Mouse (Mus musculus): ENCODE results near the gene Ubl5. TPM values are rescaled to one million over a fixed set of nuclear protein-coding genes. Genes with fewer than 3 reads are reported as not detected.
A peak's percentile ranks its signal among the peaks of the same experiment; 100 is the strongest.

Ubl5 gene
- polyA plus RNA-seq (2015; fragmentation: Nextera tagmentation; extraction: Ambion mirVana), result 557 and 578 TPM in 2 replicates

- H3K9ac ChIP-seq (ENCODE audit: low read depth, low read length), result peak within 1 kb of the TSS; percentile 87
- no peak for TF ChIP-seq CTCF (IDR thresholded peaks at IDR 0.05; ENCODE audit: low read depth)
- peak within 1 kb of the TSS; percentile 91 for H3K27ac ChIP-seq (ENCODE audit: low read depth, low read length)
- peak within 1 kb of the TSS; percentile 97 for H3K4me2 ChIP-seq (replicated peaks; ENCODE audit: low read depth)
- no peaks in the 10 kb centered on the region for H3K9me3 ChIP-seq (ENCODE audit: control insufficient read depth)
- peaks cover 23% of the 10 kb centered on the region for H3K36me3 ChIP-seq (ENCODE audit: control insufficient read depth, insufficient read depth)
- H3K4me1 ChIP-seq (replicated peaks; ENCODE audit: control insufficient read depth, insufficient read depth, low read length), result no peaks in the 10 kb centered on the region
- WGBS, result under 1% methylated on average over 50 of the region's 51 CpGs
- peak within 1 kb of the TSS; percentile 96 for H3K4me3 ChIP-seq (ENCODE audit: low read depth, low read length)
- H3K27me3 ChIP-seq (replicated peaks; ENCODE audit: control insufficient read depth, insufficient read depth, low read length), result no peaks in the 10 kb centered on the region
- peak; percentile 74 for ATAC-seq
Measured at GRCm38 (mm10) chr9:20642101-20642895, at the start of gene Ubl5. Gene Ubl5, plus strand, starts transcription at chr9:20642878.

GRCm38 (mm10) chr9:20601270-20601669 lies 41.4 kb upstream of the Ubl5 start:
- H3K9me3 ChIP-seq (ENCODE audit: control insufficient read depth), result no peaks in the 10 kb centered on the region

GRCm38 (mm10) chr9:20606269-20606668 lies 36.4 kb upstream of the Ubl5 start:
- H3K27me3 ChIP-seq (replicated peaks; ENCODE audit: control insufficient read depth, insufficient read depth, low read length), result no peaks in the 10 kb centered on the region
- H3K36me3 ChIP-seq (ENCODE audit: control insufficient read depth, insufficient read depth), result no peaks in the 10 kb centered on the region; the same call in 1 of the 2 replicates
- ATAC-seq, result no peak
- no peaks in the 10 kb centered on the region for H3K9me3 ChIP-seq (ENCODE audit: control insufficient read depth)
- H3K4me2 ChIP-seq (replicated peaks; ENCODE audit: low read depth), result no peak overlapping the region
- no peak overlapping the region for H3K27ac ChIP-seq (ENCODE audit: low read depth, low read length)
- H3K9ac ChIP-seq (ENCODE audit: low read depth, low read length), result no peak overlapping the region
- no peaks in the 10 kb centered on the region; the same call in 1 of the 2 replicates for H3K4me1 ChIP-seq (replicated peaks; ENCODE audit: control insufficient read depth, insufficient read depth, low read length)
- 90% methylated on average over 1 of the region's 1 CpGs for WGBS
- no peak for TF ChIP-seq CTCF (IDR thresholded peaks at IDR 0.05; ENCODE audit: low read depth)
- H3K4me3 ChIP-seq (ENCODE audit: low read depth, low read length), result no peak overlapping the region

More at GRCm38 (mm10) chr9:20601270-20601669, 41.4 kb upstream of the Ubl5 start:
- WGBS, result 77% methylated on average over 6 of the region's 6 CpGs
- no peak for TF ChIP-seq CTCF (IDR thresholded peaks at IDR 0.05; ENCODE audit: low read depth)
- no peak overlapping the region for H3K4me2 ChIP-seq (replicated peaks; ENCODE audit: low read depth)
- no peaks in the 10 kb centered on the region for H3K36me3 ChIP-seq (ENCODE audit: control insufficient read depth, insufficient read depth)
- no peak overlapping the region for H3K27ac ChIP-seq (ENCODE audit: low read depth, low read length)
- no peak for ATAC-seq
- no peak overlapping the region for H3K4me3 ChIP-seq (ENCODE audit: low read depth, low read length)
- H3K4me1 ChIP-seq (replicated peaks; ENCODE audit: control insufficient read depth, insufficient read depth, low read length), result no peaks in the 10 kb centered on the region
- H3K9ac ChIP-seq (ENCODE audit: low read depth, low read length), result no peak overlapping the region
- no peaks in the 10 kb centered on the region for H3K27me3 ChIP-seq (replicated peaks; ENCODE audit: control insufficient read depth, insufficient read depth, low read length)

- peak; percentile 83 for ATAC-seq
- no peak for TF ChIP-seq CTCF (IDR thresholded peaks at IDR 0.05; ENCODE audit: low read depth)
- no peaks in the 10 kb centered on the region; the same call in 1 of the 2 replicates for H3K36me3 ChIP-seq (ENCODE audit: control insufficient read depth, insufficient read depth)
- peak overlapping the region; percentile 85 for H3K4me2 ChIP-seq (replicated peaks; ENCODE audit: low read depth)
- H3K27me3 ChIP-seq (replicated peaks; ENCODE audit: control insufficient read depth, insufficient read depth, low read length), result no peaks in the 10 kb centered on the region
- H3K9ac ChIP-seq (ENCODE audit: low read depth, low read length), result peak overlapping the region; percentile 73
- H3K27ac ChIP-seq (ENCODE audit: low read depth, low read length), result peak overlapping the region; percentile 96
- under 1% methylated on average over 57 of the region's 57 CpGs for WGBS
- H3K4me3 ChIP-seq (ENCODE audit: low read depth, low read length), result peak overlapping the region; percentile 64
- H3K9me3 ChIP-seq (ENCODE audit: control insufficient read depth), result no peaks in the 10 kb centered on the region
- no peaks in the 10 kb centered on the region; the same call in 1 of the 2 replicates for H3K4me1 ChIP-seq (replicated peaks; ENCODE audit: control insufficient read depth, insufficient read depth, low read length)
Measured at GRCm38 (mm10) chr9:20607100-20607974, 35.3 kb upstream of the Ubl5 start.

- Histone ChIP-seq H3K27ac (ENCODE audit: low read depth, low read length) (no peak overlapping the region), H3K9me3 (ENCODE audit: control insufficient read depth) (no peaks in the 10 kb centered on the region), H3K36me3 (ENCODE audit: control insufficient read depth, insufficient read depth) (no peaks in the 10 kb centered on the region; the same call in 1 of the 2 replicates), H3K9ac (ENCODE audit: low read depth, low read length) (no peak overlapping the region), H3K4me2 (replicated peaks; ENCODE audit: low read depth) (no peak overlapping the region), H3K27me3 (replicated peaks; ENCODE audit: control insufficient read depth, insufficient read depth, low read length) (no peaks in the 10 kb centered on the region), H3K4me1 (replicated peaks; ENCODE audit: control insufficient read depth, insufficient read depth, low read length) (no peaks in the 10 kb centered on the region; the same call in 1 of the 2 replicates), H3K4me3 (ENCODE audit: low read depth, low read length) (no peak overlapping the region)
- peak; percentile 19; the same call in 1 of the 2 replicates for TF ChIP-seq CTCF (IDR thresholded peaks at IDR 0.05; ENCODE audit: low read depth)
- ATAC-seq, result no peak
- 83% methylated on average over 5 of the region's 5 CpGs for WGBS
Measured at GRCm38 (mm10) chr9:20609831-20610464, 32.7 kb upstream of the Ubl5 start.

Measured in intestine, postnatal 0 days (tissue).